Mouse (Mus musculus): Measurements from ENCODE around the gene Gorasp2. TPM values are rescaled to one million over a fixed set of nuclear protein-coding genes. Genes with fewer than 3 reads are reported as not detected.

The Gorasp2 gene
- polyA plus RNA-seq, 1 experiment from 2014 or later: 128 TPM

DNA sequence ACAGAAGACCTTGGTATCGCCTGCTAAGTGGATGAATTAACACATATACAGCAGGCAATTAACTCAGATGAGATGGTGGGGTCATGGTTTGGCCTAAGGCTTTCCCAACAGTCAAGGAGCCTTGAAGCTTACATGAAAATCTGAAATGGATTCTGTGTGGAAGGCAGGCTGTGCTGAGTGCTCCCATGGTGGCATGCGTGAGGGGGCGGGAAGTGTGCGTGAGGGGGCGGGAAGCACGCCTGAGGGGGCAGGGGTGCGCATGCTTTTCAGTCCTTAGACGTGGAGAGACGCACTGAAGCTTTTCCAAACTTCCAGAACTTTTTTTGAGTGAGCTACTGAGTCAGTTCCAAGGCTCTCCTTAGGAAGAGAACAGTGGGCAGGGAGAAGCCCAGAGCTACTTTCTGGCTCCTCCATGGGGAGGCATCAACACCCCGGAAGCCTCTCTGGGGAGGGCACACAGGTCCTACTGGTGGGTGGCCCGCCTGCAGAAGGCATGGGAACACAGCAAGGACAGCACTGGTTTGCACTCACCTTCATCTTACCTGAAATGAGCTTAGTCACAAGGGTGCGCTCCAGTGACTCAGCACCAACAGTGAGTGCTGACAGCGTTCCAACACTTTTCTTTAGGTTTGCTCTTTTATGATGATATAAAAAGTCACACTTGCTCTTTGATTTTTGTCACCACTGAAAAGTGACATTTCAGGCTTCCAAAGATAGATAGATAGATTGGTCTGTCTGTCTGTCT, 47.8 kb downstream of the Gorasp2 start:
- H3K4me1 ChIP-seq (ENCODE audit: control insufficient read depth, insufficient read depth, low read length): no peaks in the 10 kb centered on the region
- no peaks in the 10 kb centered on the region for H3K27me3 ChIP-seq (replicated peaks; ENCODE audit: control insufficient read depth, insufficient read depth, low read length)
- DNase-seq (ENCODE audit: low spot score): no peak
- H3K4me3 ChIP-seq (ENCODE audit: low read depth, low read length): no peak overlapping the region
- peaks cover 28% of the 10 kb centered on the region for H3K36me3 ChIP-seq (ENCODE audit: control insufficient read depth, insufficient read depth, low read length)
- 79% methylated on average over 13 of the region's 13 CpGs for WGBS
- no peaks in the 10 kb centered on the region for H3K9me3 ChIP-seq (replicated peaks; ENCODE audit: control insufficient read depth, low read length)
- no peak overlapping the region for H3K9ac ChIP-seq (ENCODE audit: low read length)
- ATAC-seq: no peak
- no peak overlapping the region for H3K27ac ChIP-seq (ENCODE audit: low read depth, low read length)
- H3K4me2 ChIP-seq (ENCODE audit: low read length): no peak overlapping the region

DNA sequence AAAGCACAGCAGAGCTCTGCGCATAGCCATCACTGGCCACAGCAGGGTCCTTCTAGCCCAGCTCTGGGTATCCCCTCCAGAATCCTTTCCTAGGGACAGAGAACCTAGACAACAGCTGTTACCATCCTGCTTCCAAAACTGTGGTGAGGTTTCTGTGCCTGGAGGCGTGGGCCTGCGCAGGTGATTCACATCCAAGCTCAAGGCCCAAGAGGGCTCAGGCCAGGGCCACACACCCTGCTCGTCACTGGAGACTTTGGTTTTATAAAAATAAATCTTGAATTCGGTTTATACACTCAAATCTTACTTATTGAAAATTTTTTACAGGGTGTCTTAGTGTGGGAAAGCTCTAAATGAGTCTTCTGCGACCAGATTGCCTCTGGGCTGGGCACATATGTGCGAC, 48.9 kb downstream of the Gorasp2 start:
- Histone ChIP-seq H3K36me3 (ENCODE audit: control insufficient read depth, insufficient read depth, low read length) (peaks cover 33% of the 10 kb centered on the region), H3K4me1 (ENCODE audit: control insufficient read depth, insufficient read depth, low read length) (no peaks in the 10 kb centered on the region), H3K9ac (ENCODE audit: low read length) (no peak overlapping the region), H3K27ac (ENCODE audit: low read depth, low read length) (no peak overlapping the region), H3K4me2 (ENCODE audit: low read length) (no peak overlapping the region), H3K4me3 (ENCODE audit: low read depth, low read length) (no peak overlapping the region), H3K9me3 (replicated peaks; ENCODE audit: control insufficient read depth, low read length) (no peaks in the 10 kb centered on the region), H3K27me3 (replicated peaks; ENCODE audit: control insufficient read depth, insufficient read depth, low read length) (no peaks in the 10 kb centered on the region)
- no peak for DNase-seq (ENCODE audit: low spot score)
- 91% methylated on average over 7 of the region's 7 CpGs for WGBS
- no peak for ATAC-seq

DNA sequence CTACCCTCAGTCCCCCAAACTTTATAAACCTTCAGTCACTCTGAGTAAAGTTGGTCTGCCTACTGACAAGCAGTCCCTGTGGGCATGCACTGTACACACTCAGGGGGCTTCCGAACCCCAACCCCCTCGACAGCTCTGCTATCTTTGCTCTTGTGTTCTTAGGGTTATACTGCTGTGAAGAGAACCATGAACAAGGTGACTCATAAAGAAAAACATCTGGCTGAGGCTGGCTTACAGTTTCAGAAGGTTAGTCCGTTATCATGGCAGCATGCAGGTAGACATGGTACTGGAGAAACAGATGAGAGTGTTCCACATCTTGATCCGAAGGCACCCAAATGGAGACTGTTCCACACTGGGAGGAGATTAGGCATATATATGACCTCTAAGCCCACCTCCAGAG, 49.5 kb downstream of the Gorasp2 start:
- ATAC-seq (no peak), DNase-seq (ENCODE audit: low spot score) (no peak)
- 93% methylated on average over 4 of the region's 4 CpGs for WGBS
- H3K4me3 ChIP-seq (ENCODE audit: low read depth, low read length): no peak overlapping the region
- no peak overlapping the region for H3K27ac ChIP-seq (ENCODE audit: low read depth, low read length)
- H3K9ac ChIP-seq (ENCODE audit: low read length): no peak overlapping the region
- H3K4me1 ChIP-seq (ENCODE audit: control insufficient read depth, insufficient read depth, low read length): no peaks in the 10 kb centered on the region
- peaks cover 40% of the 10 kb centered on the region for H3K36me3 ChIP-seq (ENCODE audit: control insufficient read depth, insufficient read depth, low read length)
- no peak overlapping the region for H3K4me2 ChIP-seq (ENCODE audit: low read length)
- no peaks in the 10 kb centered on the region for H3K9me3 ChIP-seq (replicated peaks; ENCODE audit: control insufficient read depth, low read length)
- no peaks in the 10 kb centered on the region for H3K27me3 ChIP-seq (replicated peaks; ENCODE audit: control insufficient read depth, insufficient read depth, low read length)

DNA sequence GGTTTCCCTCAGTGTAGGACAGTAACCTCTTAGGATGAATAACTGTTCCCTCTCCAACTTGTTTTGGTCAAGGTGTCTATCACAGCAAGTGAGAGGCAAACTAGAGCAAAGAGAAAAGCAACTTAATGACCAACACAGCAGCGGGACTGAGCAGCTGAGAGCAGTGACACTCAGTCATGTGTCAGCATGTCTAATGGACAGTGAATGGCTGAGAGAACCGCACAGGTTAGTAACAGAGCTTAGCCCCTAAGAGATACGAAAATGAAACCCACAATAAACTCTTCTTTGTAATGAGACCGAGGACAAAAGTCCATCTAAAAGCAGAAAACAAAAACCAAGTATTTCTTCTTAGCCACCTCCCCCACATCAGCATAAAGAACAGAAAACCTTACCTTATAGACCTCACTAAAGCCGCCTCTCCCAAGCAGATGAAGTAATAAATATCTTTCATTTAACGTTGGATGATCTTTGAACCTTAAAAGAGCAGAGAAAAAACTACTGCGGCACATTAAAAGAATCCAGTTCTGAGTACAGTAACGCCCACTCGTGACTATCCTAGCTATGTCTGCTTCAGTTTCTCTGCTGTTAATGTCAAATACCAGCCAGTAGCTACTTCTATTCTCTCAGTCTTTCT, 62.4 kb downstream of the Gorasp2 start:
- Histone ChIP-seq H3K9me3 (replicated peaks; ENCODE audit: control insufficient read depth, low read length) (no peaks in the 10 kb centered on the region), H3K36me3 (ENCODE audit: control insufficient read depth, insufficient read depth, low read length) (peaks cover 45% of the 10 kb centered on the region), H3K9ac (ENCODE audit: low read length) (no peak overlapping the region), H3K4me2 (ENCODE audit: low read length) (no peak overlapping the region), H3K27me3 (replicated peaks; ENCODE audit: control insufficient read depth, insufficient read depth, low read length) (no peaks in the 10 kb centered on the region), H3K4me1 (ENCODE audit: control insufficient read depth, insufficient read depth, low read length) (no peaks in the 10 kb centered on the region), H3K4me3 (ENCODE audit: low read depth, low read length) (no peak overlapping the region), H3K27ac (ENCODE audit: low read depth, low read length) (no peak overlapping the region)
- DNase-seq (ENCODE audit: low spot score) (no peak), ATAC-seq (no peak)
- 90% methylated on average over 9 of the region's 9 CpGs for WGBS

DNA sequence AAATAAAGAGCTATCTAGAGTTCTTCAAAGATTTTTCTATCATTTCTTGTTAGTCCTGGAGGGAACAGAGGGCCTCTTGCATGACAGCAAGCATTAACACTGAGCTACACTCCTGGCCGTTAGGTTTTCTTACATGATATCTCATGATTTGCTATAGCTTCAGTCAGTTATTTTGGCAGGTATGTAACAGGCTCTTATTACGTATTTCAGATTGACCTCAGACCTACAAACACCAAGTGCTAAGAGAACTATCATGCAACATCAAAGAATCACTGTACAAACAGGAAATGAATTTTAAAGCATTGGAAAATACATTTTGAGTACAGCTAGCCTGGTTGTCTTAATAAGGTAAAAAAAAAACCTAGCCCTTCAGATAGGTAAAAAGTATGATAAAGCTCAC, 65.7 kb downstream of the Gorasp2 start:
- no peak overlapping the region for H3K4me2 ChIP-seq (ENCODE audit: low read length)
- H3K4me3 ChIP-seq (ENCODE audit: low read depth, low read length): no peak overlapping the region
- no peak overlapping the region for H3K27ac ChIP-seq (ENCODE audit: low read depth, low read length)
- no peaks in the 10 kb centered on the region for H3K4me1 ChIP-seq (ENCODE audit: control insufficient read depth, insufficient read depth, low read length)
- DNase-seq (ENCODE audit: low spot score): no peak
- H3K27me3 ChIP-seq (replicated peaks; ENCODE audit: control insufficient read depth, insufficient read depth, low read length): no peaks in the 10 kb centered on the region
- no peak overlapping the region for H3K9ac ChIP-seq (ENCODE audit: low read length)
- H3K9me3 ChIP-seq (replicated peaks; ENCODE audit: control insufficient read depth, low read length): no peaks in the 10 kb centered on the region
- WGBS: 90% methylated on average over 2 of the region's 2 CpGs
- peaks cover 23% of the 10 kb centered on the region for H3K36me3 ChIP-seq (ENCODE audit: control insufficient read depth, insufficient read depth, low read length)
- ATAC-seq: no peak

DNA sequence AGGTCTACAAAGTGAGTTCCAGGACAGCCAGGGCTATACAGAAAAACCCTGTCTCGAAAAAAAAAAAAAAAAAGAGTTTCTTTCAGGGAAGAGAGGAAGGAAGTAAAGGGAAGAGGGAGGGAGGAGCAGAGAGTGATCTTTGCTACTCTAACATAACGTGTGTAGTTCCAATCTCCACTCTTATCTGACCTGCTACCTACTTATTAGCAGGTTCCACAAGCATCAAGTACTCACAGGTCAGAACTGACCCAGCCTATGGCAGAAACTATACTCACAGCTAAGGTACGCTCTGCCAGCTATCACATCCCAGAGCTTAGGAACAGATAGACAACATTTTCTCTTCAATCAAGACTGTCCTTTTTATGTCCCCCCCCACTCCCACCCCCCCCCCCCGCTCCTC, 74.2 kb downstream of the Gorasp2 start:
- no peak overlapping the region for H3K27ac ChIP-seq (ENCODE audit: low read depth, low read length)
- H3K4me1 ChIP-seq (ENCODE audit: control insufficient read depth, insufficient read depth, low read length): no peaks in the 10 kb centered on the region
- DNase-seq (ENCODE audit: low spot score) (no peak), ATAC-seq (no peak)
- H3K4me2 ChIP-seq (ENCODE audit: low read length): no peak overlapping the region
- WGBS: 80% methylated on average over 4 of the region's 4 CpGs
- no peak overlapping the region for H3K9ac ChIP-seq (ENCODE audit: low read length)
- H3K27me3 ChIP-seq (replicated peaks; ENCODE audit: control insufficient read depth, insufficient read depth, low read length): no peaks in the 10 kb centered on the region
- H3K4me3 ChIP-seq (ENCODE audit: low read depth, low read length): no peak overlapping the region
- no peaks in the 10 kb centered on the region for H3K9me3 ChIP-seq (replicated peaks; ENCODE audit: control insufficient read depth, low read length)
- peaks cover 27% of the 10 kb centered on the region for H3K36me3 ChIP-seq (ENCODE audit: control insufficient read depth, insufficient read depth, low read length)

DNA sequence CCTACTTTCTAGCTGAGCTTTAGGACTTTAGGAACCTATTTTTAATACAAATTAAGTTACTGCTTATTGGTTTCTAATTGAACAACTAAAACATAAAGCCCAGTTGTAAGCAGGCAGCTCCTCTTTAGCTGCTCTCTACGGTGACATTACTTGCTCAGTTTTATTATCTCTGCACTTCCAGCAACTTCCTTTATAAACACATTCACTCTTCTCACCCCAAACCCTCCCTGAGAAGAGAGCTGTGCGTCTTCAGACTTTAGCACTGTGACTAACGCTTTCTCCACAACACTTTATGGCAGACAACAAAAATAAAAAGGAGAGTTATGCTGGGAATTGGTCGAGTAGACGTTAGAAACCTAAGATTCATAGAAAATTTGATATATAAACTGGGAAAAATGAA, 74.6 kb downstream of the Gorasp2 start:
- 93% methylated on average over 5 of the region's 5 CpGs for WGBS
- no peak overlapping the region for H3K9ac ChIP-seq (ENCODE audit: low read length)
- ATAC-seq (no peak), DNase-seq (ENCODE audit: low spot score) (no peak)
- no peak overlapping the region for H3K4me3 ChIP-seq (ENCODE audit: low read depth, low read length)
- H3K36me3 ChIP-seq (ENCODE audit: control insufficient read depth, insufficient read depth, low read length): peaks cover 29% of the 10 kb centered on the region
- no peaks in the 10 kb centered on the region for H3K9me3 ChIP-seq (replicated peaks; ENCODE audit: control insufficient read depth, low read length)
- no peaks in the 10 kb centered on the region for H3K4me1 ChIP-seq (ENCODE audit: control insufficient read depth, insufficient read depth, low read length)
- H3K4me2 ChIP-seq (ENCODE audit: low read length): no peak overlapping the region
- no peaks in the 10 kb centered on the region for H3K27me3 ChIP-seq (replicated peaks; ENCODE audit: control insufficient read depth, insufficient read depth, low read length)
- H3K27ac ChIP-seq (ENCODE audit: low read depth, low read length): no peak overlapping the region

DNA sequence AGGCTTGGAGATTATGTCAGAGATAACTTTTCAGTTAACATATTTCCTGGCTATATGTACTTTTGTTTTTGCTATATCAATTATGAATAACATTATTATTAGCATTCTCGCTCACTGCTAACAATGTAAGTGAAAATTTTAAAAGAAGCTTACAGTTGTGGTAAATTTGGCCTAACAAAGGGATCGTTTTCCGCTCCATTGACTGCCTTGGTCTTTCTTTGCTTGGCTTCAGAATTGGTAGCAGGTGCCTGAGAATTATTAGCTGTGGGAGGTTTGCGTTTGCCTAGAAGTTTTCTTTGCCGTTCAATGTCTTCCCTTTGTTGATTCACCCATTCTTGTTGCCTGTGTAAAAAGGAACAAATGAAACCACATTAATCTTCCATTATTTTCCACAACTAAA, 80.5 kb downstream of the Gorasp2 start:
- peak; percentile 19 for DNase-seq (ENCODE audit: low spot score)
- Histone ChIP-seq H3K36me3 (ENCODE audit: control insufficient read depth, insufficient read depth, low read length) (peaks cover 47% of the 10 kb centered on the region), H3K4me1 (ENCODE audit: control insufficient read depth, insufficient read depth, low read length) (no peaks in the 10 kb centered on the region; the same call in 1 of the 2 replicates), H3K4me3 (ENCODE audit: low read depth, low read length) (no peak overlapping the region), H3K4me2 (ENCODE audit: low read length) (no peak overlapping the region), H3K27ac (ENCODE audit: low read depth, low read length) (no peak overlapping the region), H3K9ac (ENCODE audit: low read length) (no peak overlapping the region), H3K9me3 (replicated peaks; ENCODE audit: control insufficient read depth, low read length) (no peaks in the 10 kb centered on the region), H3K27me3 (replicated peaks; ENCODE audit: control insufficient read depth, insufficient read depth, low read length) (no peaks in the 10 kb centered on the region)
- WGBS: 32% methylated on average over 5 of the region's 5 CpGs
- ATAC-seq: no peak

DNA sequence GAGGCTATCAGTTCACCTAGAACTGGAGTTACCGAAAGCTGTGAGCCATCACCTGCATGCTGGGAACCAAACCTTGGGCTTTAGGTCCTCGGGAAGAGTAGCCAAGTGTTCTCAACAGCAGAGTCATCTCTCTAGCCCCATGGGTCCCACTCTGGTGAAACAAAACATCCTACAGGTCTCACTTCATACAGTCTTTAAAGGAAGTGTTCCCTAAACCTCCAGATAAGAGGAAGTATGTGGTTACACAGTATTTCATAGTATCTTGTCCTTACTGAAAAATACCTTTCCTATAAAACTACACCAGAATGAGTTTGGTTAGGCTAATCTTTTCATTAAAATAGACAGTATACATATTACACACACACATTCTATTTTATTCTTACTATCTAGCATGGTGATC, 81.2 kb downstream of the Gorasp2 start:
- Histone ChIP-seq H3K4me1 (ENCODE audit: control insufficient read depth, insufficient read depth, low read length) (no peaks in the 10 kb centered on the region; the same call in 1 of the 2 replicates), H3K9me3 (replicated peaks; ENCODE audit: control insufficient read depth, low read length) (no peaks in the 10 kb centered on the region), H3K27me3 (replicated peaks; ENCODE audit: control insufficient read depth, insufficient read depth, low read length) (no peaks in the 10 kb centered on the region), H3K4me3 (ENCODE audit: low read depth, low read length) (no peak overlapping the region), H3K27ac (ENCODE audit: low read depth, low read length) (no peak overlapping the region), H3K9ac (ENCODE audit: low read length) (no peak overlapping the region), H3K36me3 (ENCODE audit: control insufficient read depth, insufficient read depth, low read length) (peaks cover 43% of the 10 kb centered on the region), H3K4me2 (ENCODE audit: low read length) (no peak overlapping the region)
- ATAC-seq (no peak), DNase-seq (ENCODE audit: low spot score) (no peak)
- WGBS: 70% methylated on average over 2 of the region's 2 CpGs

Measured in forebrain, embryonic 14.5 days (tissue).